Mouse (Mus musculus) liver, postnatal 0 days (tissue): ENCODE measurements around the gene Gm9837.

Source experiments
- CTCF ChIP-seq: sonication (generic); IDR thresholded peaks from 2 replicates; pipeline ENCODE4 v1.5.1; 2016; ENCODE audit warnings: antibody characterized with exemption, low read depth
- EP300 ChIP-seq: IDR thresholded peaks from 2 replicates; pipeline ENCODE4 v1.6.1; 2016; ENCODE audit warnings: antibody characterized with exemption, low read depth, mild to moderate bottlenecking

DNA sequence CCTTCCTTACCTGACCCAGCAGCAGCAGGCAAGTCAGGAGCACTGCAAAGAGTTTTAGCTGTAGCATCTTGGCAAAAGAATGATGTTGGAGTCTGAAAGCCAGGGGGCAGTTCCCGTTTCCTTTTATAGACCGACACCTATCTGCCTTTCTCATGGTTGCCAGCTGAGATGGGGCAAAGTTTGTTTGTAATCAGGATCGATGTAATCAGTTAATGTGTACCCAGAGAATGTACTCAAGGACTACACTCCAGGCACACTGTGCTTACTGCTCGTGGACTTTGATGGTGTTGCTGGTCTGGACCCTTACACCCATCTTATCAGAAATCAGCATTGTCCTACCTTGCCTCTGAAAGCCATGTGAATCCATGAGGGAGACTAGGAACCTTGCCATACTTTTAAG, 47.2 kb downstream of the Gm9837 start, which contains the start of gene Leap2:
- TF ChIP-seq EP300 (peak; percentile 63), CTCF (peak; percentile 44)
